Mouse (Mus musculus) CD4-positive, CD25-positive, alpha-beta regulatory T cell, adult 2 months (primary cell): ENCODE data around the gene Lrrc3c.
A peak's percentile ranks its signal among the peaks of the same experiment; 100 is the strongest.

ENCODE experiments used
- DNase-seq: peaks from one replicate; pipeline ENCODE4 v3.0.0-alpha.2; 2012; ENCODE audit warnings: low read depth, low spot score

Lrrc3c gene

DNA sequence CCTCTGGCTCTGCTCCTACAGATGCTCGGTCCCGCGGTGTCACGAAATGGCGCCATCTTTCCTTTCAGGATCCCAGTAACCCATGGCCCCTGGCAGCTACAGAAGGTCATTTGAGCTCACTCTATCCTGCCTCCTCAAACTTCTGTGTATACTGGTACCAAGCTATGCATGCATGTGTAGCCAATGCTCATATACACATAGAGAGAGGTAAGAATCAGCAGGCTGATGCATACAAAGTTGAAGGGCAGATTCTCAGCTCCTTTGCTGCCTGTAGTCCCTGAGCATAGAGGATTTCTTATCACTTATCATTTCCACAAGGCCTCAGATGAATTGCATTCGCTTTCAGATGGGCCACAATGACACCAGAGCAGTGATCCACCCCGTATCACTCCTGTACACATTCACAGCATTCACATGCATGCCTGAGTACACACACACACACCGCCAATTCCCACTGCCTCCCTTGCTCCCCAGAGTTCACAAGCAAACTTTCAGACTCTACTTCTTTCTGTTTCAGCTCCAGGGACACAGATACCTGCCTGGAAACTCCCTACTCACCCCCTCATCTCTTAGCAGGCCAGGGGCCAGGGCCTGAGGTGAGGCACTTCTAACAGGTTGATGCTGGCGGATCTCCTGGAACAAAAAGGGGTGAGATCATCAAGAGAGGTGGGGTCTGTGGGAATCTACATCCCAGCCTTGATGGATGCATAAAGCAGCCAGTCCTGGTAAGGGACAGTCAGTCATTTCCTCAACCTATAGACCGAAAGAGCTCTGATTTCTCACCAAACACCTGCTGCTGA, 27.7 kb downstream of the Lrrc3c start, which contains the start of the genes Gm12355 and Gsdma3:
Gene Gm12355 (minus strand): TSS at position 51 of the 800 bp plus-strand sequence.
Gene Gsdma3 (plus strand): TSS at position 750 of the 800 bp plus-strand sequence.
- no peak for DNase-seq

DNA sequence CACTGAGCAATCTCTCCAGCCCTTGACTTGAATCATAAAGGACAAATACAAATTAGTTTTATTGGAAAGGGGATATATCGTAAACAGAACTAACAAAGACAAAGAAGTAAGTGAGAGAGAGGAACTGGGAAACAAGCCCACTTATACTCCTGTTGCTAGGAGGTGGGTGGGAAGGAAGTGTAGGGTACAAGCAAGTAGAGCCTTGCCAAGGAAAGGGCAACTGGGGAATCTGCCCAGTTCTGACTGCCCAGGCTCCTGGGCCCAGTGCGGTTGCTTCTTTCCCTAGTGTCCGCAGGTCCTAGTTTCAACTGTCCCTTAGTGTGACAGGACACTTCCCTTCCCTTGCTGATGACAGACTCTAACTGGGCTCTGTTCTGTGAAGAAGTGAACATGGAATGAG, 30.6 kb downstream of the Lrrc3c start:
- no peak for DNase-seq

DNA sequence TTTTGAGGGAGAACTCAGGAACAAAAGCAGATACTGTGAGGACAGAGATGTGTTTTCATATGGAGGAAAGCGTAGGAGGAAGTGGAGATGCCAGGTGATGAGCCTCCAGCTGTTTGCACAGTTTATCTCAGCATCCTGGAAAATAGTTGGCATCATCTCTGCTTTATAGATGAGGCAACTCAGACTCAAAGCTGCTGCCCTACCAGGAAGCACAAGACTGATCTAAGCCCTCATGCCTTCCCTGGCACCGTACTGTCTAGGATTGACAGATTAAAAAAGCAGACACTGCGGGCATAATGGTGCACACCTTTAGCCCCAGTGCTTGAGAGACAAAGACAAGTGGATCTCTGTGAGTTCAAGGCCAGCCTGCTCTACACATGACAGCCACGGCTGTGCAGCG, 32.6 kb downstream of the Lrrc3c start:
- DNase-seq, result no peak

DNA sequence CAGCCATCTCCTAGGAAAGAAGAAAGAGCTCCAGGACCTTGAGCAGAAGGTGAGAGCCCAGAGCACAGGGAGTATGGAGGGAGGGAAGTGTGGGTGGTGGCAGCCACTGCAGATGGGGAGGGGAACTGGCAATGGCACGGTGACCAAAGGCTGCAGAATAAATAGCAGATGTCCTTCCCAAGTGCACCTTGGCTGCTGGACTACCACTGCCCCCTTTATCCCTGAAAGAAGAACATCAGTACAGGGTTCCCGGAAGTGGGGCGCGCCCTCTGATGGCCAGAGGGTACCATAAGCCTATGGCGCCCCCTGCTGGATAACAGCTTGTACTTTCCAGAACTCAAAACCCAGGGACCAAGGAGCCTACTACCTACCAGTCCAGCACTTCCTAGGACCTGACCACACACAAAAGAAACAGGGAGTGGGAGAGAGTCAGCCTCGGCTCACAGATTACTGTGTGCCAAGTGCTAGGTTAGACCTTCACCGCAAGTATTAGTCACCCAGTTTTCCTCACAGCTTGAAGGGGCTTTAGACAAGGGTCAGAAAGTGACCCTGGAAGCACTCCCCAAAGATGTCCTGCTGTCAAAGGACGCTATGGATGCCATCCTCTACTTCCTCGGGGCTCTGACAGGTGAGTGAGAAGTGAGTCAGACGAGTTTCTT, 37.4 kb downstream of the Lrrc3c start:
- DNase-seq, result peak; percentile 68

DNA sequence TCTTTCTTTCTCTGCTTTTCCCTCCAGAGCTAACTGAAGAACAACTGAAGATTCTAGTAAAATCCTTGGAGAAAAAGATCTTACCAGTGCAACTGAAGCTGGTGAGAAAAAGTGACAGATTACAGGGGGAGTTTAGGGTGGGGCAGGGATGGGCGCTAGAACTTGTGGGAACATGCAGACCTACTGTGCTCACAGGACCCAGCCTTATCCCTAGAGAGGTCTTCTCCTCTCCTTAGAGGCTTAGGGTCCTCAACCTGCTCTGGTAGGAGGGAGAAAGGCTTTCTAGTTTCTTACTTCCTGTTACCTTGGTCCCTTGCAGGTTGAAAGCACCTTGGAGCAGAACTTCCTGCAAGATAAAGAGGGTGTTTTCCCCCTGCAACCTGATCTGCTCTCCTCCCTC, 39.4 kb downstream of the Lrrc3c start:
- no peak for DNase-seq

DNA sequence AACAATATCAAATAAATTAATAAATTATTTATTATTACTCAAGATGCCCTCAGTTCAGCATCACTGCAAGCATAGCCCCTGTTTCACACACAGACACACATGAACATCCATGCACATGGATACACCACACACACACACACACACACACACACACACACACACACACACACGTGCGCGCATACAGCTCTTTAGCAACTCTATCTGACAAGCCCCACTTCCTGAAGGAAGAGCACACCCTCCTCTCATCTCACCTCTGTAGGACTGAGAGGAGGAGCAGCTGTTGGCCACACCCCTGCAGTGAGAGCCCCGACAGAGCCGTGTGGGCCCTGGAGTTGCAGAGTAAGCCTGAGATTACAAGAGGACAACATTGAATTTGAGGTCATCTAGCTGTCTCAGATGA, 42.0 kb downstream of the Lrrc3c start:
- DNase-seq, result no peak

DNA sequence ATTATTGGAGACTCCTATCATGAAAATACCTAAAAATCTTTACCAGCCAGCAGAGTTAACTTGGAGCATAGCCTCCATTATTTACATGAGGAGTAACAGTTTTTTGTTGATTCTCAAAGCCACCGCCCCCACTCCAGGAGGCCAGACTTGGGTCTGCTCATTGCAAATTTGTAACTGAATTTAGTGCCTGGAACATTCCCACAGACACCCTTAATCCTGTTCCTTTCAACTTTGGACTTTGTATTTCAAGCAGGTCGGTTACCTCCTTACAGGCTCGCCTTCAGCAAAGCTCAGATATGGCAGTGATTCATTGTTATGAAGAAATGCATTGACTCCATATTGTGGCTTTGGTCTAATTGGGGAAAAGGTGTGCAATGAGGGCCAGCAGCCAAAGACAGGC, 46.7 kb downstream of the Lrrc3c start:
- DNase-seq, result no peak

DNA sequence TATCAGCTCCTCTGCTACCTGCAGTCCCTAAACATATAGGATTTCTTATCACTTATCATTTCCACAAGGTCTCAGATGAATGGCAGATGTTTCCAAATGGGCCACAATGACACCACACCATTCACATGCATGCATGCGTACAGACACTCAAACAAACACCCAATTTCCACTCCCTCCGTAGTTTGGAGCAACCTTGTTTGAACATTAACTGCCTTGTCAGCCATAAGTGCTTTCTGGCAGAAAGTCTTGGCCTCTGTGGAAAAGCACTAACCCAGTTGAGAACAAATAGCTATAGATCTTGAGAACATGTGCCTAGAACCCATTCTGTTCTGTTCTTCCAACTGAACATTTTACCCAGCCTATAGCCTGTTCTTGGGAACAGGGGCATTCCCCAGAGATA, 47.9 kb downstream of the Lrrc3c start:
- DNase-seq, result no peak

DNA sequence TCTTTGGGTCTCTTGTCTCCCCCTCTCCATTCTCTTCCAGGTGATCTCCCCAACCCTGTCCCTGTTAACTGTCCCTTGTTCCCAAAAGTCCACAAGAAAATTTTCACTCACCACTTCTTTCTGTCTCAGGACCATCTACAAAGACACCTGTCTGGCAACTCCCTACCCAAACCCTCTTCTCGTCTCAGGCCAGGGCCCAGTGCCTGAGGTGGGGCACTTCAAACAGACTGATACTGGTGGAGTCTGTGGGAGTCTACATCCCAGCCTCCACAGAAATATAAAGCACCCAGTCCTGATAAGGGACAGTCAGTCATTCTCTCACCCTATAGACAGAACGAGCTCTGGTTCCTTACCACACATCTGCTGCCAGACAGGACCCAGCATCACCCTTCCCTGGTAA, 48.4 kb downstream of the Lrrc3c start, which contains the start of gene Gsdma2:
Gene Gsdma2 (plus strand): TSS at position 301 of the 400 bp plus-strand sequence.
- DNase-seq, result no peak
